Mouse (Mus musculus) liver, embryonic 15.5 days (tissue): ENCODE results near the gene Abhd17c. TPM values are rescaled to one million over a fixed set of nuclear protein-coding genes. Genes with fewer than 3 reads are reported as not detected.

Source experiments
- ATAC-seq: fragments of 200-750 bp; cut with Nextera tagmentation; 2 replicates; pipeline ENCODE4 v1.8.0; 2017; ENCODE audit warnings: moderate number of reproducible peaks, mild to moderate bottlenecking, moderate library complexity; ENCODE audit not compliant: insufficient read depth
- H3K27ac ChIP-seq: fragments of 300-500 bp; sonication (generic); replicated peaks from 2 replicates; pipeline ENCODE4 v1.5.1; 2015; ENCODE audit warnings: mild to moderate bottlenecking, inconsistent platforms
- H3K27me3 ChIP-seq: fragments of 300-500 bp; sonication (generic); 2 replicates; pipeline ENCODE4 v1.6.1; 2015; ENCODE audit warnings: mild to moderate bottlenecking, inconsistent platforms
- H3K36me3 ChIP-seq: fragments of 300-500 bp; sonication (generic); replicated peaks from 2 replicates; pipeline ENCODE4 v1.6.1; 2015; ENCODE audit warnings: moderate library complexity, mild to moderate bottlenecking, inconsistent platforms
- H3K4me1 ChIP-seq: fragments of 300-500 bp; sonication (generic); replicated peaks from 2 replicates; pipeline ENCODE4 v1.6.1; 2015; ENCODE audit warnings: inconsistent platforms
- H3K4me2 ChIP-seq: fragments of 300-500 bp; sonication (generic); 2 replicates; pipeline ENCODE4 v1.6.1; 2015; ENCODE audit warnings: moderate library complexity, mild to moderate bottlenecking, inconsistent platforms
- H3K4me3 ChIP-seq: fragments of 300-500 bp; sonication (generic); replicated peaks from 2 replicates; pipeline ENCODE4 v1.5.1; 2015; ENCODE audit warnings: mild to moderate bottlenecking, inconsistent platforms
- H3K9ac ChIP-seq: fragments of 300-500 bp; sonication (generic); 2 replicates; pipeline ENCODE4 v1.6.1; 2015; ENCODE audit warnings: moderate library complexity, mild to moderate bottlenecking, inconsistent platforms
- H3K9me3 ChIP-seq: fragments of 300-500 bp; sonication (generic); replicated peaks from 2 replicates; pipeline ENCODE4 v1.6.1; 2016; ENCODE audit warnings: inconsistent platforms
- WGBS: fragments of 180-500 bp; shearing (Covaris S2); methylation state at CpG from one replicate; pipeline ENCODE4 v1.1.7; 2015; ENCODE audit warnings: mixed read lengths; ENCODE audit not compliant: insufficient replicate concordance; 5-methylcytosine and 5-hydroxymethylcytosine counted together
- polyA plus RNA-seq: library from polyadenylated mRNA; unstranded; fragments of >200 nt; fragmentation: Nextera tagmentation; extraction: Ambion mirVana; gene quantifications from 2 replicates; pipeline ENCODE4 v1.2.1, GENCODE M21; 2015

Gene Abhd17c
- polyA plus RNA-seq, 1 experiment from 2014 or later = 22.3 TPM

DNA sequence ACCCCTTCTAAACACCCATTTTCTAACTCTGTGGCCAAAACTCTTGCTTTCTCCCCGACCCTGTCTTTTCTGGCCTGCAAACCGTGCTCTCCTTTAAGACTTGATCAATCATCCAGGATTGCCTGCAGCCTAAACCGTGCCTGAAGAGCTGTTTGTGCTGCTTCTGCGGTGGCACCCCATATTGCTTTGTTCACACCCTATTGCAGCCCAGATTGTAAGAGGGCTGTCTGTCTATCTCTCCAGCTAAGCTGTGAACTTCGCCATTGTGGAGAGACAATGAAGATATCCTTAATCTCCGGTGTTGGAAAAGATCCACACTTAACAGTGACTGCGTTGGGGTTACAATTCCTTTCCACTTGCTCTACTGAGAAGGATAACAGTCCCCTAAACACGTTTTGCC, 77.4 kb downstream of the Abhd17c start:
- Histone ChIP-seq H3K4me1 (no peaks in the 10 kb centered on the region), H3K9ac (no peak overlapping the region), H3K9me3 (no peaks in the 10 kb centered on the region), H3K4me3 (no peak overlapping the region), H3K27me3 (no peaks in the 10 kb centered on the region), H3K36me3 (no peaks in the 10 kb centered on the region), H3K4me2 (no peak overlapping the region), H3K27ac (no peak overlapping the region)
- WGBS = 43% methylated on average over 8 of the region's 8 CpGs
- ATAC-seq = no peak

- H3K4me1 ChIP-seq = no peaks in the 10 kb centered on the region
- no peak overlapping the region for H3K27ac ChIP-seq
- H3K27me3 ChIP-seq = no peaks in the 10 kb centered on the region
- 63% methylated on average over 3 of the region's 3 CpGs for WGBS
- no peak for ATAC-seq
- no peak overlapping the region for H3K4me2 ChIP-seq
- H3K9ac ChIP-seq = no peak overlapping the region
- H3K4me3 ChIP-seq = no peak overlapping the region
- H3K36me3 ChIP-seq = no peaks in the 10 kb centered on the region
- H3K9me3 ChIP-seq = no peaks in the 10 kb centered on the region
Measured at GRCm38 (mm10) chr7:84073856-84074255, 77.8 kb downstream of the Abhd17c start.

GRCm38 (mm10) chr7:84068931-84069330, 82.8 kb downstream of the Abhd17c start:
- Histone ChIP-seq H3K9me3 (no peaks in the 10 kb centered on the region), H3K4me1 (no peaks in the 10 kb centered on the region), H3K9ac (no peak overlapping the region), H3K27me3 (no peaks in the 10 kb centered on the region), H3K36me3 (no peaks in the 10 kb centered on the region), H3K4me2 (no peak overlapping the region), H3K4me3 (no peak overlapping the region), H3K27ac (no peak overlapping the region)
- 62% methylated on average over 5 of the region's 5 CpGs for WGBS
- no peak for ATAC-seq

DNA sequence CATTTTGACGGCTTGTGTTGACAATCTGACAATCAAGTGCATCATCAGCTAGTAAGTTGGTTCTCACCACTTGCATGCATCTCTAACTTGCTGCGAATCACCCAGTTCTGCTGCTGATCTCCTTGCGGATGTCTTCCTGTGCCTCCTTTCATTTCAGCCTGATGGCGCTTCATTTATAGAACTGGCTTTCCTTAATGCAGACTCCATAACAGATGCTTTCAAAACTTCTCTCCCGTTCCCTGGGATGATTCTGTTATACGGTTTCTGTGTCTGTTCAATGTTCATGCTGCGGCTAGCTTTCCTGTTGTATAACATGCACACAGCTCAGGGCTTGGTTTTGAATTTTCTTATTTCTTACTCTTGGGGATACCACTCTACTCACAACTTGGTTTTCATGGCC, 91.9 kb downstream of the Abhd17c start:
- Histone ChIP-seq H3K4me1 (no peaks in the 10 kb centered on the region), H3K36me3 (no peaks in the 10 kb centered on the region), H3K27me3 (no peaks in the 10 kb centered on the region), H3K27ac (no peak overlapping the region), H3K9me3 (no peaks in the 10 kb centered on the region), H3K4me2 (no peak overlapping the region), H3K4me3 (no peak overlapping the region), H3K9ac (no peak overlapping the region)
- 66% methylated on average over 7 of the region's 7 CpGs for WGBS
- ATAC-seq = no peak

Other genes starting within 250 kb of the Abhd17c start
- 0.02 TPM in 1 of 2 replicates, not detected in the other for gene Cemip, start 65.4 kb downstream of the Abhd17c start, polyA plus RNA-seq